Mouse (Mus musculus) CH12.LX (cell line): ENCODE results near the gene Hs3st3a1. TPM values are rescaled to one million over a fixed set of nuclear protein-coding genes. Genes with fewer than 3 reads are reported as not detected.
A peak's percentile ranks its signal among the peaks of the same experiment; 100 is the strongest.

Experiments
- DNase-seq: peaks from one replicate; pipeline ENCODE4 v3.0.0-alpha.2; 2013; ENCODE audit errors: extremely low read depth
- H3K27ac ChIP-seq: 2 replicates; pipeline ENCODE4 v1.5.1; 2012; ENCODE audit warnings: low read depth, mild to moderate bottlenecking, control low read depth, moderate library complexity; ENCODE audit not compliant: insufficient read depth
- H3K27me3 ChIP-seq: replicated peaks from 2 replicates; pipeline ENCODE3; 2012; ENCODE audit warnings: inconsistent platforms
- H3K36me3 ChIP-seq, 2 experiments: replicated peaks in 1 of 2; 2 replicates each; pipeline versions ENCODE3 to v1.6.1; 2012; ENCODE audit warnings: inconsistent platforms in 1 of 2, low read length in 1 of 2, mild to moderate bottlenecking in 1 of 2, mixed read lengths in 1 of 2, moderate library complexity in 1 of 2; ENCODE audit not compliant: control insufficient read depth in 1 of 2, insufficient read depth in 1 of 2
- H3K4me1 ChIP-seq, 2 experiments: 2 replicates each; pipeline ENCODE4 v1.6.1; 2012; ENCODE audit warnings: inconsistent platforms in 1 of 2, moderate library complexity in 1 of 2; ENCODE audit not compliant: insufficient read depth in 2 of 2, control insufficient read depth in 1 of 2
- H3K4me2 ChIP-seq: 2 replicates; pipeline ENCODE4 v1.6.1; 2012; ENCODE audit warnings: low read depth, mild to moderate bottlenecking, control low read depth; ENCODE audit not compliant: poor library complexity, insufficient read depth, severe bottlenecking
- H3K4me3 ChIP-seq, 3 experiments: fragments of 150-350 bp in 1 of 3; sonication (generic) in 1 of 3; replicated peaks in 1 of 3; 2 replicates each; pipeline versions ENCODE3 to v1.5.1; 2011 to 2012; ENCODE audit warnings: low read depth in 2 of 3, low read length in 2 of 3, mild to moderate bottlenecking in 2 of 3, moderate library complexity in 2 of 3, control low read depth in 1 of 3, improper control_type of control experiment in 1 of 3, inconsistent platforms in 1 of 3, mixed read lengths in 1 of 3; ENCODE audit not compliant: poor library complexity in 1 of 3
- H3K79me2 ChIP-seq: replicated peaks from 2 replicates; pipeline ENCODE4 v1.6.1; 2012; ENCODE audit warnings: mild to moderate bottlenecking, moderate library complexity; ENCODE audit not compliant: control insufficient read depth, poor library complexity, insufficient read depth, severe bottlenecking; ENCODE audit errors: extremely low read depth
- H3K9ac ChIP-seq: 2 replicates; pipeline ENCODE4 v1.6.1; 2012; ENCODE audit warnings: low read depth, mild to moderate bottlenecking, control low read depth, moderate library complexity; ENCODE audit not compliant: insufficient read depth
- H3K9me3 ChIP-seq: replicated peaks from 2 replicates; pipeline ENCODE3; 2012; ENCODE audit warnings: low read length, inconsistent platforms, mixed read lengths
- E2F4 ChIP-seq: IDR thresholded peaks from 2 replicates; pipeline ENCODE4 v1.6.1; 2011; ENCODE audit warnings: low read depth, low read length, improper control_type of control experiment; ENCODE audit not compliant: insufficient replicate concordance
- ELF1 ChIP-seq: IDR thresholded peaks from 2 replicates; pipeline ENCODE4 v1.6.1; 2014; ENCODE audit warnings: low read depth, mild to moderate bottlenecking, inconsistent platforms, low read length, improper control_type of control experiment
- ETS1 ChIP-seq: conservative IDR thresholded peaks from 2 replicates; pipeline ENCODE4 v1.6.1; 2012; ENCODE audit warnings: low read depth, mild to moderate bottlenecking, inconsistent platforms, low read length, improper control_type of control experiment, moderate library complexity
- GABPA ChIP-seq: IDR thresholded peaks from 2 replicates; pipeline ENCODE4 v1.6.1; 2012; ENCODE audit warnings: low read depth, low read length, improper control_type of control experiment, inconsistent platforms; ENCODE audit not compliant: insufficient replicate concordance
- HCFC1 ChIP-seq: IDR thresholded peaks from 2 replicates; pipeline ENCODE4 v1.6.1; 2012; ENCODE audit warnings: low read depth, mild to moderate bottlenecking, inconsistent platforms, low read length, improper control_type of control experiment
- IRF4 ChIP-seq: IDR thresholded peaks from 2 replicates; pipeline ENCODE4 v1.6.1; 2014; ENCODE audit warnings: low read depth, mild to moderate bottlenecking, inconsistent platforms, low read length, improper control_type of control experiment
- JUND ChIP-seq: conservative IDR thresholded peaks from 2 replicates; pipeline ENCODE4 v1.6.1; 2011; ENCODE audit warnings: low read depth, low read length, improper control_type of control experiment
- MAFK ChIP-seq: IDR thresholded peaks from 2 replicates; pipeline ENCODE4 v1.6.1; 2011; ENCODE audit warnings: low read length, improper control_type of control experiment; ENCODE audit not compliant: insufficient replicate concordance
- MEF2A ChIP-seq: IDR thresholded peaks from 2 replicates; pipeline ENCODE4 v1.6.1; 2014; ENCODE audit warnings: low read depth, mild to moderate bottlenecking, inconsistent platforms, low read length, improper control_type of control experiment, borderline replicate concordance
- MXI1 ChIP-seq: IDR thresholded peaks from 2 replicates; pipeline ENCODE4 v1.6.1; 2011; ENCODE audit warnings: mild to moderate bottlenecking, low read depth, low read length, improper control_type of control experiment
- NELFE ChIP-seq: IDR thresholded peaks from 2 replicates; pipeline ENCODE4 v1.6.1; 2011; ENCODE audit warnings: low read depth, low read length, improper control_type of control experiment
- NRF1 ChIP-seq: IDR thresholded peaks from 2 replicates; pipeline ENCODE4 v1.6.1; 2014; ENCODE audit warnings: low read depth, mild to moderate bottlenecking, inconsistent platforms, low read length, improper control_type of control experiment, moderate library complexity
- PAX5 ChIP-seq: IDR thresholded peaks from 2 replicates; pipeline ENCODE4 v1.6.1; 2012; ENCODE audit warnings: low read length, inconsistent platforms, mixed read lengths
- POLR2A ChIP-seq: IDR thresholded peaks from 2 replicates; pipeline ENCODE4 v1.6.1; 2011; ENCODE audit warnings: low read depth, mild to moderate bottlenecking, improper control_type of control experiment, low read length
- RAD21 ChIP-seq: IDR thresholded peaks from 2 replicates; pipeline ENCODE4 v1.6.1; 2011; ENCODE audit warnings: low read depth, mild to moderate bottlenecking, low read length, improper control_type of control experiment, moderate library complexity
- SIN3A ChIP-seq: IDR thresholded peaks from 2 replicates; pipeline ENCODE4 v1.6.1; 2012; ENCODE audit warnings: low read length, improper control_type of control experiment, inconsistent platforms
- SMC3 ChIP-seq: IDR thresholded peaks from 2 replicates; pipeline ENCODE4 v1.6.1; 2011; ENCODE audit warnings: low read depth, low read length, improper control_type of control experiment
- TCF12 ChIP-seq: IDR thresholded peaks from 2 replicates; pipeline ENCODE4 v1.6.1; 2014; ENCODE audit warnings: low read depth, mild to moderate bottlenecking, inconsistent platforms, low read length, improper control_type of control experiment
- UBTF ChIP-seq: IDR thresholded peaks from 2 replicates; pipeline ENCODE4 v1.6.1; 2012; ENCODE audit warnings: low read depth, mild to moderate bottlenecking, inconsistent platforms, low read length, improper control_type of control experiment, moderate library complexity
- USF1 ChIP-seq: IDR thresholded peaks from 2 replicates; pipeline ENCODE4 v1.6.1; 2014; ENCODE audit warnings: low read depth, mild to moderate bottlenecking, inconsistent platforms, low read length, improper control_type of control experiment
- USF2 ChIP-seq: conservative IDR thresholded peaks from 2 replicates; pipeline ENCODE4 v1.6.1; 2011; ENCODE audit warnings: low read depth, low read length, improper control_type of control experiment
- ZKSCAN1 ChIP-seq: IDR thresholded peaks from 2 replicates; pipeline ENCODE4 v1.6.1; 2012; ENCODE audit warnings: low read depth, inconsistent platforms, low read length, improper control_type of control experiment, borderline replicate concordance
- ZMIZ1 ChIP-seq: IDR thresholded peaks from 2 replicates; pipeline ENCODE4 v1.6.1; 2012; ENCODE audit warnings: low read depth, mild to moderate bottlenecking, inconsistent platforms, low read length, improper control_type of control experiment
- ZNF384 ChIP-seq: IDR thresholded peaks from 2 replicates; pipeline ENCODE4 v1.6.1; 2012; ENCODE audit warnings: low read depth, low read length, improper control_type of control experiment, inconsistent platforms
- dilution Hi-C: fragments of 300-500 bp; cut with MboI; formaldehyde crosslinking; loops from 2 replicates; pipeline ENCODE4 v1.14.3; 2020; ENCODE audit warnings: low sequenced_read_pairs; ENCODE audit not compliant: extremely low pct_unique_long_range_greater_than_20kb, extremely low pct_ligation_motif_present
- in situ Hi-C: fragments of 300-500 bp; cut with MboI; formaldehyde crosslinking; loops from 3 replicates; pipeline ENCODE4 v1.14.3; 2019; ENCODE audit warnings: low sequenced_read_pairs, low pct_ligation_motif_present, low pct_unique_long_range_greater_than_20kb, mixed read lengths
- polyA plus RNA-seq: library from polyadenylated mRNA; unstranded; fragments of >175 nt; gene quantifications from 2 replicates; pipeline ENCODE4 v1.2.1, GENCODE M21; 2012; ENCODE audit warnings: low read depth; ENCODE audit not compliant: insufficient read length
- total RNA-seq, 2 experiments: library from RNA; depleted of rRNA; stranded (reverse); fragments of 300-350 nt in 1 of 2; fragments of >200 nt in 1 of 2; gene quantifications; 2 replicates each; pipeline ENCODE4 v1.2.3; 2012 to 2014

Gene Hs3st3a1
- total and polyA plus RNA-seq, 3 experiments, result not detected

DNA sequence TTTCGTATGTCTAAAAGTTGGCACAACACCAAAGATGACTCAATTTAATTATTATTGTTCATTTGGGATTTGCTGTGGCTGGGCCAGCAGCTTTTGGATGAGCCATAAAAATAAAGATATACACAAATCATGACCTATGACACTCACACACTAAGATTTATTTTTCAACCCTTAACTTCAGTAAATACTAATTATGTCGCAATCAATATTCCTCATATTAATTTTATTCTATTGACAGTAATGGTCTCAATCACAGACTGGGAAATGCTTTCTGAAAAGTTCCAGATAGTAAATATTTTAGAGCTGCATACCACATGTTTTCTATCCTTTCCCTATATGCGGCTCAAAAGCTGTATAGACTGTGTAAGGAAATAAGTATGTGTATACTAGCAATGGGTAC, 71.9 kb downstream of the Hs3st3a1 start:
- dilution Hi-C loops, result no loop called here
- H3K79me2 ChIP-seq, result no peaks in the 10 kb centered on the region
- TF ChIP-seq MXI1 (no peak), TCF12 (no peak), MEF2A (no peak), MAFK (no peak), HCFC1 (no peak), JUND (no peak), USF1 (no peak), ELF1 (no peak), RAD21 (no peak), ZMIZ1 (no peak), ZNF384 (no peak), PAX5 (no peak), SMC3 (no peak), NRF1 (no peak), USF2 (no peak), ETS1 (no peak)
- H3K4me3 ChIP-seq, result no peak overlapping the region
- H3K27me3 ChIP-seq, result no peaks in the 10 kb centered on the region
- no peak overlapping the region for H3K27ac ChIP-seq
- peaks cover 0 to 12% of the 10 kb centered on the region in 2 experiments; a peak in 2 of 4 replicates for H3K4me1 ChIP-seq
- 0 out of 2 replicates have a peak overlapping the region, but pooled peaks have one; percentile 26 for H3K4me2 ChIP-seq
- H3K36me3 ChIP-seq, result no peaks in the 10 kb centered on the region
- in situ Hi-C loops, result no loop called here
- no peaks in the 10 kb centered on the region for H3K9me3 ChIP-seq
- no peak for DNase-seq
- H3K9ac ChIP-seq, result no peak overlapping the region

DNA sequence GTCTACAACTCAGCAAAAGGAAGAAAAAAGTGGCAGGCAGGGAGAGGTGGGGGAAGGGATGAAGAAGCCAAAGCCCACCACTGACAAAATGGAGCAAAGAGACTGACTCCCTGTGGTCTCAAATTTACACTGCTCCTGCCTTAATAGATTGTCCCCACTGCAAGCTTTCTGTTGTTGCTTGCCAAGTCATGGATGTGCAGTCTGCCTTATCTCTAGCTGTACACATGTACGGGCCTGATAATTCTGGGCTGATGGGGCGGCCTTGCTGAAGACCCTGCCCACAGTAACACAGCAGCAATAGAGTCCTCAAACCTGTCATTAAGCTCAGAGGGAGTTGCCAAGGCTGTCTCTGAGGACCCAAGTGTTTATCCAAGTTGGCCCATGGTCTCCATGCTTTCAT, 74.0 kb downstream of the Hs3st3a1 start:
- H3K4me1 ChIP-seq, result peaks cover 0 to 12% of the 10 kb centered on the region in 2 experiments; a peak in 2 of 4 replicates
- H3K27me3 ChIP-seq, result no peaks in the 10 kb centered on the region
- DNase-seq, result no peak
- H3K4me3 ChIP-seq, result no peak overlapping the region
- no peak overlapping the region for H3K27ac ChIP-seq
- no peaks in the 10 kb centered on the region for H3K36me3 ChIP-seq
- no peak overlapping the region for H3K4me2 ChIP-seq
- dilution Hi-C loops (no loop called here), in situ Hi-C loops (no loop called here)
- TF ChIP-seq SIN3A (no peak), POLR2A (no peak), GABPA (no peak), MXI1 (no peak), E2F4 (no peak), ZNF384 (no peak), JUND (no peak), TCF12 (no peak), ZMIZ1 (no peak), ZKSCAN1 (no peak), UBTF (no peak), IRF4 (no peak), ELF1 (no peak), HCFC1 (no peak), NELFE (no peak), SMC3 (no peak)
- H3K9ac ChIP-seq, result no peak overlapping the region
- H3K9me3 ChIP-seq, result no peaks in the 10 kb centered on the region
- H3K79me2 ChIP-seq, result no peaks in the 10 kb centered on the region
